Mouse (Mus musculus) small intestine, adult 2 months (tissue): ENCODE results near the gene Gsdma3. TPM values are rescaled to one million over a fixed set of nuclear protein-coding genes. Genes with fewer than 3 reads are reported as not detected.
A peak's percentile ranks its signal among the peaks of the same experiment; 100 is the strongest.
"Not testable (repeated sequence)": the region's sequence is repeated elsewhere in the genome, so short reads cannot be mapped to it uniquely, and the experiment has no call there.

ENCODE experiments used
- H3K27ac ChIP-seq: fragments of 200-500 bp; 2 replicates; pipeline ENCODE4 v1.5.1; 2012; ENCODE audit warnings: low read depth, low read length, control low read depth, inconsistent platforms; ENCODE audit not compliant: insufficient read depth
- H3K27me3 ChIP-seq: fragments of 200-500 bp; 2 replicates; pipeline ENCODE4 v1.6.1; 2012; ENCODE audit warnings: mild to moderate bottlenecking, moderate library complexity, low read length, inconsistent platforms; ENCODE audit not compliant: control insufficient read depth, insufficient read depth
- H3K36me3 ChIP-seq: fragments of 200-500 bp; 2 replicates; pipeline ENCODE4 v1.6.1; 2012; ENCODE audit warnings: mild to moderate bottlenecking, low read length, control low read depth, inconsistent platforms; ENCODE audit not compliant: control insufficient read depth, insufficient read depth
- H3K4me1 ChIP-seq: fragments of 200-500 bp; 2 replicates; pipeline ENCODE4 v1.6.1; 2012; ENCODE audit warnings: low read length, inconsistent platforms, mixed read lengths; ENCODE audit not compliant: control insufficient read depth, insufficient read depth, insufficient read length
- H3K4me3 ChIP-seq: fragments of 200-500 bp; 2 replicates; pipeline ENCODE4 v1.5.1; 2012; ENCODE audit warnings: low read depth, mild to moderate bottlenecking, control low read depth, inconsistent platforms, low read length, moderate library complexity
- CTCF ChIP-seq: fragments of 200-500 bp; IDR thresholded peaks from 2 replicates; pipeline ENCODE4 v1.5.1; 2012; ENCODE audit warnings: low read depth, mild to moderate bottlenecking, control low read depth, inconsistent platforms, low read length, moderate library complexity, mixed read lengths; ENCODE audit not compliant: insufficient replicate concordance, insufficient read length; ENCODE audit errors: extremely low read depth
- POLR2A ChIP-seq: fragments of 200-500 bp; IDR thresholded peaks from 2 replicates; pipeline ENCODE4 v1.6.1; 2012; ENCODE audit warnings: low read depth, mild to moderate bottlenecking, control low read depth, inconsistent platforms, low read length, moderate library complexity
- WGBS: fragments of 180-500 bp; shearing (Covaris S2); methylation state at CpG from one replicate; pipeline ENCODE4 v1.1.7; 2018; 5-methylcytosine and 5-hydroxymethylcytosine counted together
- polyA plus RNA-seq: library from polyadenylated mRNA; depleted of rRNA; stranded (reverse); fragments of >200 nt; gene quantifications from 2 replicates; pipeline ENCODE4 v1.2.3, GENCODE M21; 2012

The Gsdma3 gene
- polyA plus RNA-seq, 1 experiment: not detected

DNA sequence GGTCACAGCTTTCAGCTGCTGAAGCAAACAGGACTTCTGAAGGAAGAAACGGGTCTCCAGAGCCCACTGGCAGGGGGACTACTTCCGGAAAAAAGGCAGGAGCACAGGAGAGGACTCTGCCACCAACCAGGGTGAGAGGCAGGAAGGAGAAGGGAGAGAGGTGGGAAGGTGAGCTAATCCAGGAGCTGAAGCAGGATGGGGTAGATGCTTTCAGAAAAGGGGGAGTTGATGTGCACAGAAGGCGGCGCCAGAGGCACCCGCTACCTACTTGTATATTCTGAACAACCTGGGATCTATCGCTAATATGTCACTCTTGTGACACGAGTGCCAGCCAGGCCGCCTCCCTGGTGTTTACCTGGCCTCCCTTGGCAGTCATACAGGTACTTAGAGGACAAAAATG lies 28.2 kb upstream of the Gsdma3 start, which contains the start of gene Lrrc3c:
TSS of gene Lrrc3c (plus strand) at position 301 of the 400 bp plus-strand sequence.
- H3K36me3 ChIP-seq: no peaks in the 10 kb centered on the region
- H3K27me3 ChIP-seq: peaks cover 11% of the 10 kb centered on the region
- no peak within 1 kb of the TSS for H3K4me3 ChIP-seq
- H3K27ac ChIP-seq: no peak within 1 kb of the TSS
- WGBS: 73% methylated on average over 8 of the region's 8 CpGs
- H3K4me1 ChIP-seq: peaks cover 7% of the 10 kb centered on the region
- no peak for TF ChIP-seq POLR2A
- TF ChIP-seq CTCF: no peak

GRCm38 (mm10) chr11:98598851-98599290 lies 27.3 kb upstream of the Gsdma3 start:
- WGBS: 43% methylated on average over 18 of the region's 18 CpGs
- H3K4me1 ChIP-seq: peaks cover 7% of the 10 kb centered on the region
- H3K36me3 ChIP-seq: no peaks in the 10 kb centered on the region
- H3K4me3 ChIP-seq: no peak overlapping the region
- no peak overlapping the region for H3K27ac ChIP-seq
- TF ChIP-seq POLR2A (no peak), CTCF (no peak)
- H3K27me3 ChIP-seq: peaks cover 11% of the 10 kb centered on the region

DNA sequence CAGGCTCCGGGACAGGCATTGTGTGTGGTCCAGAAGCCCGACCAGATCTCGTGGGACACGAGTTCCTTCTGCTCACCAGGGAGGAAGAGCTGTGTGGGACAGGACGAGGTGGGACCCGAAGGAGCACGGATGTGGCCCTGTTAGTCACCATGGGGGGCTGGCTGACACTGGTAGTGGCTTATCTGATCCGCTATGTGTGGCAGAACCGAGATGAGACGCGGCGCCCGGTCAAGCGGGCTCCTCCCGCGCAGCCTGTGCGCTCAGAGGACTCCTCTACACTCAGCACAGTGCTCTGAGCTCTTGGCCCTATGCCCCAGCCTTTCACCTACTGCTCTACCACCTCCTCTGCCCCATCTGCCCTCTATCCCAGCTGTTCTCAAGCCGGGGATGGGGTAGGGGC lies 26.9 kb upstream of the Gsdma3 start:
- Histone ChIP-seq H3K27ac (no peak overlapping the region), H3K36me3 (no peaks in the 10 kb centered on the region), H3K27me3 (peaks cover 11% of the 10 kb centered on the region), H3K4me3 (no peak overlapping the region), H3K4me1 (peaks cover 7% of the 10 kb centered on the region)
- WGBS: 27% methylated on average over 18 of the region's 18 CpGs
- TF ChIP-seq CTCF: no peak
- TF ChIP-seq POLR2A: no peak

DNA sequence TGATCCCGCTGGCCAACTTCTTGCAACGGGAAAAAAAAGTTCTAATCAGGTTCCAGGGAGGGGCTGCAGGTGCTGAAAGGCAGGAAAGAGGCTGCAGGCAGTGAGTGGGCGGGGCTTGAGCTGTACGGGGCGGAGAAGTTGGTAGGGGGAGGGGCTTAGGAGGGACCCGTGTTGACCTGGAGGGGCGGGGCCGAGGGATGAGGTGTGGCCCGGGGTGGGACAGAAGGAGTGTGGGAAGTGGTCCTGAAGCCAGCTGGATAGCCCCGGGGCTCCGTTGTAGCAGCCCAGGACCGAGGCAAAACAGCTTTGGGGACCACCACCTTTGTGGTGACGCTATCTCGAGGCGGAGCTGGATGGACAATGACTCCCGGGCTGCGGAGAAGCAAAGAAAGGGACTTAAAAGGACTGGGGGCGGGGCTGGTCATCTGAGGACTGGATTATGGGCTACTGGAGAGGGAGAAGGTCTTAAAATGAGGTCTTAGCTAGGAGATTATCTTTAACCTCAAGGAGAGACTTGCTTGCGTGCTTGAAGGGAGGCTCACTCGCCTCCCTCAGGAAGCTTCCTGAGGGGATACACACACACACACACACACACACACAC lies 24.0 kb upstream of the Gsdma3 start:
- TF ChIP-seq POLR2A: no peak
- TF ChIP-seq CTCF: no peak
- 5% methylated on average over 20 of the region's 20 CpGs for whole genome bisulfite sequencing
- Histone ChIP-seq H3K27me3 (peaks cover 11% of the 10 kb centered on the region), H3K4me1 (peaks cover 7% of the 10 kb centered on the region), H3K27ac (no peak overlapping the region), H3K4me3 (peak overlapping the region; percentile 48), H3K36me3 (no peaks in the 10 kb centered on the region)

DNA sequence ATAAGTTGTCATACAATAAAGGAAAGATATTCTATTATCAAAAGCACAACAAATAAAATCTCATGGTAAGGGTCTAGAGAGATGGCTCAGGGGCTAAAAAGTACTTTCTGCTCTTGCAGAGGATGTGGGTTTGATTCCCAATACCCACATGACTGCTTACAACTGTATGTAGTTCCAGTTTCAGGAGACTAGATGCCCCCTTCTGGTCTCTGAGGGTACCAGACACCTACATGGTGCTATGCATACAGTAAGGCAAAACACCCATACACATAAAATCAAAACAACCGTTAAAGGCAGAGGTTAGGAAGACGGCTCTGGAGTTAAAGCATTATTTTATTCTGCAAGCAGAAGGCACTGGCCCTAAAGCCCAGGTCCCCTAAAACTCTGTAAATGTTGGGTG lies 22.2 kb upstream of the Gsdma3 start:
- Histone ChIP-seq H3K27ac (no peak overlapping the region), H3K27me3 (peaks cover 9% of the 10 kb centered on the region), H3K36me3 (no peaks in the 10 kb centered on the region), H3K4me3 (no peak overlapping the region), H3K4me1 (peaks cover 7% of the 10 kb centered on the region)
- TF ChIP-seq POLR2A (no peak), CTCF (no peak)
- 72% methylated on average over 2 of the region's 2 CpGs for WGBS

DNA sequence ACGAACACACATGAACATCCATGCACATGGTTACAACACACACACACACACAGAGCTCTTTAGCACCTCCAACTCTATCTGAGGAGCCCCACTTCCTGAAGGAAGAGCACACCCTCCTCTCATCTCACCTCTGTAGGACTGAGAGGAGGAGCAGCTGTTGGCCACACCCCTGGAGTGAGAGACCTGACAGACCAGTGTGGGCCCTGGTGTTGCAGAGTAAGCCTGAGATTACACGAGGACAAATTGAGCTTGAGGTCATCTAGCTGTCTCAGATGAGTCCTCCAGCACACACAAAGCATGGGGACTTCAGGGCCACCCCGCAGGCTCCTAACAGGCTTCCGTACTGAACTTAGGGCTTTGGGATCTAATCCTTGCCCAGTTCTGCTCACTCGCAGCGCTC lies 21.2 kb upstream of the Gsdma3 start:
- 67% methylated on average over 6 of the region's 6 CpGs for whole genome bisulfite sequencing
- not testable (repeated sequence) for H3K4me1 ChIP-seq, H3K27ac ChIP-seq, H3K4me3 ChIP-seq, H3K36me3 ChIP-seq, H3K27me3 ChIP-seq

- H3K36me3 ChIP-seq: no peaks in the 10 kb centered on the region
- TF ChIP-seq CTCF: no peak
- 11% methylated on average over 3 of the region's 3 CpGs for WGBS
Measured at GRCm38 (mm10) chr11:98606763-98607162, 19.4 kb upstream of the Gsdma3 start.

More at GRCm38 (mm10) chr11:98606763-98607162, 19.4 kb upstream of the Gsdma3 start:
- Histone ChIP-seq H3K4me1 (peaks cover 7% of the 10 kb centered on the region), H3K27me3 (peaks cover 5% of the 10 kb centered on the region), H3K27ac (no peak overlapping the region), H3K4me3 (no peak overlapping the region)
